In genomic region chr5:128598191-128598720, GRCm38 (mm10) we compare ENCODE assay signal across 10 mouse cellular contexts. TPM values are rescaled to one million over a fixed set of nuclear protein-coding genes. Genes with fewer than 3 reads are reported as not detected.
A peak's percentile ranks its signal among the peaks of the same experiment; 100 is the strongest.
DNase-seq lines count a peak whose midpoint lies in the region; ATAC-seq lines count a peak whose summit lies in the region.
"Had no signal": no experiment of that assay in that cellular context is flagged by ENCODE, and none has a peak within 500 bp of the region (broad histone marks: within the 10 kb centered on the region; RNA-seq: fewer than 3 reads in every experiment).

No protein-coding gene starts in this region.

- peaks cover 75% of the 10 kb centered on the region for H3K4me1 ChIP-seq in forebrain, embryonic 10.5 days
- H3K4me1 ChIP-seq in forebrain, embryonic 16.5 days (replicated peaks; ENCODE audit: control insufficient read depth, insufficient read depth, low read length): peaks cover 42% of the 10 kb centered on the region
- peaks cover 55% of the 10 kb centered on the region for H3K4me1 ChIP-seq in limb, embryonic 12.5 days (replicated peaks)
- H3K4me1 ChIP-seq in stomach, embryonic 14.5 days (ENCODE audit: control insufficient read depth, insufficient read depth, low read length): peaks cover 21% of the 10 kb centered on the region

- H3K4me3 ChIP-seq in forebrain, embryonic 10.5 days: peak overlapping the region; percentile 76
- H3K4me3 ChIP-seq in forebrain, embryonic 16.5 days (replicated peaks; ENCODE audit: low read length): no peak overlapping the region
- peak overlapping the region; percentile 82 for H3K4me3 ChIP-seq in limb, embryonic 12.5 days (replicated peaks)
- H3K4me3 ChIP-seq in stomach, embryonic 14.5 days (ENCODE audit: low read depth, low read length): no peak overlapping the region

- H3K4me2 ChIP-seq in forebrain, embryonic 16.5 days (ENCODE audit: low read length): no peak overlapping the region
- peak overlapping the region; percentile 91 for H3K4me2 ChIP-seq in limb, embryonic 12.5 days
- 0 out of 2 replicates have a peak overlapping the region, but pooled peaks have one; percentile 95 for H3K4me2 ChIP-seq in stomach, embryonic 14.5 days (replicated peaks; ENCODE audit: low read depth, low read length)

- ATAC-seq in forebrain, embryonic 16.5 days: no peak
- ATAC-seq in limb, embryonic 12.5 days (ENCODE audit: insufficient number of reproducible peaks, insufficient read depth, low FRiP score, low TSS enrichment, low read depth): no peak
- ATAC-seq in stomach, embryonic 14.5 days (ENCODE audit: insufficient number of reproducible peaks, insufficient read depth, low FRiP score, low read depth): no peak
- ATAC-seq in erythroblast, adult 5-6 weeks (replicated peaks; ENCODE audit: low FRiP score, poor library complexity, severe bottlenecking): no peak

- H3K9ac ChIP-seq in forebrain, embryonic 16.5 days (replicated peaks; ENCODE audit: low read depth, low read length): no peak overlapping the region
- H3K9ac ChIP-seq in limb, embryonic 12.5 days (replicated peaks): no peak overlapping the region
- no peak overlapping the region for H3K9ac ChIP-seq in stomach, embryonic 14.5 days (replicated peaks; ENCODE audit: low read depth, low read length)

- H3K27me3 ChIP-seq in forebrain, embryonic 10.5 days (ENCODE audit: poor library complexity, severe bottlenecking): peaks cover 95% of the 10 kb centered on the region
- peaks cover 82% of the 10 kb centered on the region for H3K27me3 ChIP-seq in forebrain, embryonic 16.5 days (replicated peaks; ENCODE audit: control insufficient read depth, insufficient read depth, low read length)
- peaks cover 28% of the 10 kb centered on the region for H3K27me3 ChIP-seq in limb, embryonic 12.5 days
- peaks cover 43% of the 10 kb centered on the region for H3K27me3 ChIP-seq in stomach, embryonic 14.5 days (ENCODE audit: control insufficient read depth, insufficient read depth, low read length)

- H3K9me3 ChIP-seq in forebrain, embryonic 10.5 days: peaks cover 6% of the 10 kb centered on the region; the same call in 1 of the 2 replicates
- H3K9me3 ChIP-seq in forebrain, embryonic 16.5 days (ENCODE audit: control insufficient read depth, low read length): no peaks in the 10 kb centered on the region
- no peaks in the 10 kb centered on the region for H3K9me3 ChIP-seq in limb, embryonic 12.5 days
- no peaks in the 10 kb centered on the region for H3K9me3 ChIP-seq in stomach, embryonic 14.5 days (ENCODE audit: control insufficient read depth, low read depth, low read length)

- WGBS in forebrain, embryonic 10.5 days: under 1% methylated on average over 10 of the region's 10 CpGs
- WGBS in forebrain, embryonic 16.5 days: under 1% methylated on average over 10 of the region's 10 CpGs
- WGBS in limb, embryonic 12.5 days: 0% methylated on average over 10 of the region's 10 CpGs
- 4% methylated on average over 10 of the region's 10 CpGs for WGBS in stomach, embryonic 14.5 days

- no peak for DNase-seq in forebrain, embryonic 10.5 days (ENCODE audit: extremely low spot score, low spot score)
- peak; percentile 54 for DNase-seq in left cerebral cortex, postnatal 4 days
- no peak for DNase-seq in left cerebral cortex, postnatal 25 days (ENCODE audit: low spot score in 2 of 2)
- no peak for DNase-seq in thymus, postnatal 25 days
- DNase-seq: B cell, adult 2 months had no signal

- no peaks in the 10 kb centered on the region for H3K36me3 ChIP-seq in forebrain, embryonic 10.5 days (replicated peaks)
- no peaks in the 10 kb centered on the region for H3K36me3 ChIP-seq in forebrain, embryonic 16.5 days (ENCODE audit: control insufficient read depth, insufficient read depth)
- H3K36me3 ChIP-seq in limb, embryonic 12.5 days: no peaks in the 10 kb centered on the region
- H3K36me3 ChIP-seq in stomach, embryonic 14.5 days (ENCODE audit: control insufficient read depth, insufficient read depth, low read length): no peaks in the 10 kb centered on the region

- H3K27ac ChIP-seq in forebrain, embryonic 10.5 days: peak overlapping the region; percentile 70; the same call in 1 of the 2 replicates
- no peak overlapping the region for H3K27ac ChIP-seq in forebrain, embryonic 16.5 days (ENCODE audit: low read length)
- no peak overlapping the region for H3K27ac ChIP-seq in limb, embryonic 12.5 days
- H3K27ac ChIP-seq in stomach, embryonic 14.5 days (ENCODE audit: low read length): no peak overlapping the region
- H3K27ac ChIP-seq: macrophage had no signal

- intact Hi-C loops in left cerebral cortex, postnatal 4 days (cut with DNase I): no loop called here
- intact Hi-C loops in left cerebral cortex, postnatal 25 days (cut with DNase I): no loop called here

RNA-seq across cellular contexts. Expression of gene Fzd10, which starts 2.4 kb away (rescaled TPM):
- polyA plus RNA-seq in forebrain, embryonic 10.5 days (2016; fragmentation: Nextera tagmentation; extraction: Ambion mirVana): 3.0 and 3.5 TPM in 2 replicates
- 0.38 and 0.52 TPM in 2 replicates for polyA plus RNA-seq in forebrain, embryonic 16.5 days (2015; fragmentation: Nextera tagmentation; extraction: Ambion mirVana)
- 1 to 10 TPM; 3.0 TPM for total RNA-seq in left cerebral cortex, postnatal 4 days (2021)
- total RNA-seq in left cerebral cortex, postnatal 25 days (2021): 1 to 10 TPM; 4.4 to 6.6 TPM
- polyA plus RNA-seq in limb, embryonic 12.5 days (2016; fragmentation: Nextera tagmentation; extraction: Ambion mirVana): 10.9 and 12.5 TPM in 2 replicates
- polyA plus RNA-seq in stomach, embryonic 14.5 days (2014; fragmentation: Nextera tagmentation; extraction: Ambion mirVana): 1.9 and 2.0 TPM in 2 replicates
- not detected in 2 replicates for total RNA-seq in erythroblast, adult 5-6 weeks (2015; ENCODE audit: low replicate concordance)
- not detected in 2 replicates for total RNA-seq in erythroblast, adult 5-6 weeks (2017; ENCODE audit: low replicate concordance)
- polyA plus RNA-seq: macrophage had no signal

Comparison
In these comparisons a context has a peak if more than half of its experiments do, and no peak if none do; other contexts are left out.
1. H3K4me3 ChIP-seq: peak in forebrain, embryonic 10.5 days (single experiment) and limb, embryonic 12.5 days (single experiment); none in forebrain, embryonic 16.5 days (single experiment) and stomach, embryonic 14.5 days (single experiment).